Mouse (Mus musculus) kidney, embryonic 16.5 days (tissue): ENCODE measurements at regions not wholly inside any gene's neighbourhood (a gene's known extent, or its start where the extent isn't known, plus 50 kb on each side); places are given as distances from the start of the nearest gene placed in this dataset.

ENCODE experiments used
- ATAC-seq: fragments of 200-750 bp; cut with Nextera tagmentation; 2 replicates; pipeline ENCODE4 v1.8.0; 2017; ENCODE audit warnings: moderate TSS enrichment; ENCODE audit not compliant: low FRiP score, low TSS enrichment
- H3K27ac ChIP-seq: fragments of 300-500 bp; sonication (generic); 2 replicates; pipeline ENCODE4 v1.5.1; 2014; ENCODE audit warnings: low read length
- H3K27me3 ChIP-seq: fragments of 300-500 bp; sonication (generic); 2 replicates; pipeline ENCODE4 v1.6.1; 2014; ENCODE audit warnings: low read length, control low read depth, mixed read lengths; ENCODE audit not compliant: insufficient read depth
- H3K36me3 ChIP-seq: fragments of 300-500 bp; sonication (generic); 2 replicates; pipeline ENCODE4 v1.6.1; 2014; ENCODE audit warnings: low read length, control low read depth, mixed read lengths; ENCODE audit not compliant: insufficient read depth
- H3K4me1 ChIP-seq: fragments of 300-500 bp; sonication (generic); 2 replicates; pipeline ENCODE4 v1.6.1; 2014; ENCODE audit warnings: low read length, control low read depth, mixed read lengths; ENCODE audit not compliant: insufficient read depth
- H3K4me2 ChIP-seq: fragments of 300-500 bp; sonication (generic); replicated peaks from 2 replicates; pipeline ENCODE4 v1.6.1; 2014; ENCODE audit warnings: low read depth, low read length
- H3K4me3 ChIP-seq: fragments of 300-500 bp; sonication (generic); 2 replicates; pipeline ENCODE4 v1.5.1; 2014; ENCODE audit warnings: mild to moderate bottlenecking, low read length
- H3K9ac ChIP-seq: fragments of 300-500 bp; sonication (generic); replicated peaks from 2 replicates; pipeline ENCODE4 v1.6.1; 2014; ENCODE audit warnings: low read length
- H3K9me3 ChIP-seq: fragments of 300-500 bp; sonication (generic); 2 replicates; pipeline ENCODE4 v1.6.1; 2016; ENCODE audit warnings: low read length, control low read depth
- WGBS: fragments of 180-500 bp; shearing (Covaris S2); extraction: QIAGEN DNeasy Blood & Tissue Kit; methylation state at CpG from one replicate; pipeline ENCODE4 v1.1.7; 2014; 5-methylcytosine and 5-hydroxymethylcytosine counted together

- Histone ChIP-seq H3K36me3 (no peaks in the 10 kb centered on the region), H3K4me3 (no peak overlapping the region), H3K9me3 (no peaks in the 10 kb centered on the region), H3K27me3 (no peaks in the 10 kb centered on the region), H3K9ac (no peak overlapping the region), H3K4me2 (no peak overlapping the region), H3K4me1 (peaks cover 7% of the 10 kb centered on the region; the same call in 1 of the 2 replicates), H3K27ac (no peak overlapping the region)
- no peak for ATAC-seq
- 68% methylated on average over 3 of the region's 3 CpGs for WGBS
Measured at GRCm38 (mm10) chr1:138384146-138384545, 110.6 kb downstream of the Atp6v1g3 start.

GRCm38 (mm10) chr1:138385156-138385841, 111.8 kb downstream of the Atp6v1g3 start:
- Histone ChIP-seq H3K27me3 (no peaks in the 10 kb centered on the region), H3K4me2 (peak overlapping the region; percentile 47)
- peak; percentile 78; the same call in 1 of the 2 replicates for ATAC-seq

GRCm38 (mm10) chr1:138386001-138386400, 112.5 kb downstream of the Atp6v1g3 start:
- Histone ChIP-seq H3K36me3 (no peaks in the 10 kb centered on the region), H3K9ac (no peak overlapping the region), H3K9me3 (no peaks in the 10 kb centered on the region), H3K4me2 (no peak overlapping the region), H3K4me3 (no peak overlapping the region), H3K27ac (no peak overlapping the region), H3K4me1 (peaks cover 7% of the 10 kb centered on the region; the same call in 1 of the 2 replicates), H3K27me3 (no peaks in the 10 kb centered on the region)
- ATAC-seq, result no peak
- WGBS, result 21% methylated on average over 5 of the region's 5 CpGs

More at GRCm38 (mm10) chr1:138385156-138385841, 111.8 kb downstream of the Atp6v1g3 start:
- H3K27ac ChIP-seq, result no peak overlapping the region
- WGBS, result 6% methylated on average over 19 of the region's 19 CpGs
- H3K36me3 ChIP-seq, result no peaks in the 10 kb centered on the region
- peak overlapping the region; percentile 30 for H3K4me3 ChIP-seq
- peaks cover 7% of the 10 kb centered on the region; the same call in 1 of the 2 replicates for H3K4me1 ChIP-seq
- peak overlapping the region; percentile 45; the same call in 1 of the 2 replicates for H3K9ac ChIP-seq
- no peaks in the 10 kb centered on the region for H3K9me3 ChIP-seq

GRCm38 (mm10) chr1:138388634-138389033, 115.1 kb downstream of the Atp6v1g3 start:
- no peak overlapping the region for H3K9ac ChIP-seq
- 95% methylated on average over 8 of the region's 8 CpGs for WGBS
- no peaks in the 10 kb centered on the region for H3K27me3 ChIP-seq
- no peaks in the 10 kb centered on the region for H3K36me3 ChIP-seq
- H3K4me3 ChIP-seq, result no peak overlapping the region
- H3K4me2 ChIP-seq, result no peak overlapping the region
- H3K4me1 ChIP-seq, result peaks cover 7% of the 10 kb centered on the region; the same call in 1 of the 2 replicates
- ATAC-seq, result no peak
- no peak overlapping the region for H3K27ac ChIP-seq
- H3K9me3 ChIP-seq, result no peaks in the 10 kb centered on the region

- no peak for ATAC-seq
- Histone ChIP-seq H3K9me3 (no peaks in the 10 kb centered on the region), H3K27me3 (no peaks in the 10 kb centered on the region), H3K9ac (no peak overlapping the region), H3K36me3 (no peaks in the 10 kb centered on the region), H3K4me2 (no peak overlapping the region), H3K27ac (no peak overlapping the region), H3K4me1 (peaks cover 7% of the 10 kb centered on the region; the same call in 1 of the 2 replicates), H3K4me3 (no peak overlapping the region)
- 63% methylated on average over 1 of the region's 1 CpGs for WGBS
Measured at GRCm38 (mm10) chr1:138389676-138390075, 116.1 kb downstream of the Atp6v1g3 start.

GRCm38 (mm10) chr1:138418610-138419009, 145.1 kb downstream of the Atp6v1g3 start:
- H3K4me3 ChIP-seq, result no peak overlapping the region
- H3K36me3 ChIP-seq, result no peaks in the 10 kb centered on the region
- no peaks in the 10 kb centered on the region for H3K9me3 ChIP-seq
- no peaks in the 10 kb centered on the region for H3K27me3 ChIP-seq
- no peak overlapping the region for H3K9ac ChIP-seq
- no peak overlapping the region for H3K4me2 ChIP-seq
- 64% methylated on average over 3 of the region's 3 CpGs for WGBS
- ATAC-seq, result no peak
- no peaks in the 10 kb centered on the region for H3K4me1 ChIP-seq
- no peak overlapping the region for H3K27ac ChIP-seq

- H3K27ac ChIP-seq, result no peak overlapping the region
- no peak for ATAC-seq
- no peaks in the 10 kb centered on the region for H3K4me1 ChIP-seq
- H3K36me3 ChIP-seq, result no peaks in the 10 kb centered on the region
- H3K9ac ChIP-seq, result no peak overlapping the region
- H3K4me2 ChIP-seq, result no peak overlapping the region
- no peaks in the 10 kb centered on the region for H3K27me3 ChIP-seq
- no peaks in the 10 kb centered on the region for H3K9me3 ChIP-seq
- no peak overlapping the region for H3K4me3 ChIP-seq
- WGBS, result 58% methylated on average over 2 of the region's 2 CpGs
Measured at GRCm38 (mm10) chr1:138427416-138427815, 153.9 kb downstream of the Atp6v1g3 start.
